Mouse (Mus musculus) heart, embryonic 11.5 days (tissue): ENCODE data around the gene Kcnv2. TPM values are rescaled to one million over a fixed set of nuclear protein-coding genes. Genes with fewer than 3 reads are reported as not detected.

Experiments used
- ATAC-seq: fragments of 200-750 bp; cut with Nextera tagmentation; replicated peaks from 2 replicates; pipeline ENCODE4 v1.8.0; 2017; ENCODE audit warnings: moderate library complexity; ENCODE audit not compliant: insufficient number of reproducible peaks, low FRiP score, low TSS enrichment
- H3K27ac ChIP-seq: fragments of 300-500 bp; sonication (generic); 2 replicates; pipeline ENCODE4 v1.5.1; 2014; ENCODE audit warnings: mild to moderate bottlenecking, low read depth, low read length
- H3K27me3 ChIP-seq: fragments of 300-500 bp; sonication (generic); 2 replicates; pipeline ENCODE4 v1.6.1; 2014; ENCODE audit warnings: mild to moderate bottlenecking, low read length, mixed read lengths; ENCODE audit not compliant: control insufficient read depth, insufficient read depth
- H3K36me3 ChIP-seq: fragments of 300-500 bp; sonication (generic); 2 replicates; pipeline ENCODE4 v1.6.1; 2014; ENCODE audit warnings: mild to moderate bottlenecking, low read length, moderate library complexity, mixed read lengths; ENCODE audit not compliant: control insufficient read depth, insufficient read depth
- H3K4me1 ChIP-seq: fragments of 300-500 bp; sonication (generic); 2 replicates; pipeline ENCODE4 v1.6.1; 2014; ENCODE audit warnings: low read length; ENCODE audit not compliant: control insufficient read depth, insufficient read depth
- H3K4me2 ChIP-seq: fragments of 300-500 bp; sonication (generic); 2 replicates; pipeline ENCODE4 v1.6.1; 2014; ENCODE audit warnings: mild to moderate bottlenecking, moderate library complexity
- H3K4me3 ChIP-seq: fragments of 300-500 bp; sonication (generic); 2 replicates; pipeline ENCODE4 v1.5.1; 2014; ENCODE audit warnings: low read depth, low read length
- H3K9ac ChIP-seq: fragments of 300-500 bp; sonication (generic); 2 replicates; pipeline ENCODE4 v1.6.1; 2014; ENCODE audit warnings: mild to moderate bottlenecking, low read depth, low read length, moderate library complexity
- H3K9me3 ChIP-seq: fragments of 300-500 bp; sonication (generic); replicated peaks from 2 replicates; pipeline ENCODE4 v1.6.1; 2016; ENCODE audit warnings: low read length; ENCODE audit not compliant: control insufficient read depth
- WGBS: fragments of 180-500 bp; shearing (Covaris S2); extraction: QIAGEN DNeasy Blood & Tissue Kit; methylation state at CpG from one replicate; pipeline ENCODE4 v1.1.7; 2014; ENCODE audit not compliant: insufficient replicate concordance; 5-methylcytosine and 5-hydroxymethylcytosine counted together
- polyA plus RNA-seq: library from polyadenylated mRNA; unstranded; fragments of >200 nt; fragmentation: Nextera tagmentation; extraction: Ambion mirVana; gene quantifications from 2 replicates; pipeline ENCODE4 v1.2.1, GENCODE M21; 2014

Gene Kcnv2
- polyA plus RNA-seq, 1 experiment from 2014 or later, result 0.27 TPM

- no peaks in the 10 kb centered on the region for H3K36me3 ChIP-seq
- no peak for ATAC-seq
- WGBS, result 73% methylated on average over 2 of the region's 2 CpGs
- no peak overlapping the region for H3K27ac ChIP-seq
- no peaks in the 10 kb centered on the region for H3K27me3 ChIP-seq
- H3K9ac ChIP-seq, result no peak overlapping the region
- no peak overlapping the region for H3K4me2 ChIP-seq
- H3K9me3 ChIP-seq, result no peaks in the 10 kb centered on the region
- H3K4me3 ChIP-seq, result no peak overlapping the region
- no peaks in the 10 kb centered on the region for H3K4me1 ChIP-seq
These were observed 47.8 kb downstream of the Kcnv2 start for GRCm38 (mm10) chr19:27370174-27370573.

GRCm38 (mm10) chr19:27370784-27371183, 48.4 kb downstream of the Kcnv2 start:
- no peak overlapping the region for H3K9ac ChIP-seq
- no peaks in the 10 kb centered on the region for H3K9me3 ChIP-seq
- no peak overlapping the region for H3K4me3 ChIP-seq
- no peaks in the 10 kb centered on the region for H3K36me3 ChIP-seq
- no peaks in the 10 kb centered on the region for H3K27me3 ChIP-seq
- ATAC-seq, result no peak
- H3K4me2 ChIP-seq, result no peak overlapping the region
- no peak overlapping the region for H3K27ac ChIP-seq
- H3K4me1 ChIP-seq, result no peaks in the 10 kb centered on the region
- 75% methylated on average over 2 of the region's 2 CpGs for WGBS

GRCm38 (mm10) chr19:27379712-27380401, 57.5 kb downstream of the Kcnv2 start:
- H3K4me2 ChIP-seq, result no peak overlapping the region
- H3K9me3 ChIP-seq, result no peaks in the 10 kb centered on the region
- no peak overlapping the region for H3K9ac ChIP-seq
- no peaks in the 10 kb centered on the region for H3K4me1 ChIP-seq
- no peak for ATAC-seq
- H3K27ac ChIP-seq, result no peak overlapping the region
- H3K4me3 ChIP-seq, result no peak overlapping the region
- H3K36me3 ChIP-seq, result 0 out of 2 replicates have a peak, but pooled peaks cover 1% of the 10 kb centered on the region
- H3K27me3 ChIP-seq, result no peaks in the 10 kb centered on the region
- 81% methylated on average over 2 of the region's 2 CpGs for WGBS

- 81% methylated on average over 1 of the region's 1 CpGs for WGBS
- H3K4me1 ChIP-seq, result no peaks in the 10 kb centered on the region
These were observed 59.7 kb downstream of the Kcnv2 start for GRCm38 (mm10) chr19:27382131-27382530.

GRCm38 (mm10) chr19:27383266-27383665, 60.9 kb downstream of the Kcnv2 start:
- Histone ChIP-seq H3K27me3 (no peaks in the 10 kb centered on the region), H3K27ac (no peak overlapping the region), H3K9ac (no peak overlapping the region), H3K4me2 (no peak overlapping the region), H3K36me3 (peaks cover 8% of the 10 kb centered on the region; the same call in 1 of the 2 replicates), H3K4me1 (no peaks in the 10 kb centered on the region), H3K9me3 (no peaks in the 10 kb centered on the region), H3K4me3 (no peak overlapping the region)
- no peak for ATAC-seq
- WGBS, result 85% methylated on average over 5 of the region's 5 CpGs

More at GRCm38 (mm10) chr19:27382131-27382530, 59.7 kb downstream of the Kcnv2 start:
- Histone ChIP-seq H3K9ac (no peak overlapping the region), H3K36me3 (peaks cover 6% of the 10 kb centered on the region; the same call in 1 of the 2 replicates), H3K27me3 (no peaks in the 10 kb centered on the region), H3K4me2 (no peak overlapping the region), H3K4me3 (no peak overlapping the region), H3K27ac (no peak overlapping the region), H3K9me3 (no peaks in the 10 kb centered on the region)
- no peak for ATAC-seq

- H3K27me3 ChIP-seq, result no peaks in the 10 kb centered on the region
- H3K4me1 ChIP-seq, result no peaks in the 10 kb centered on the region
- H3K36me3 ChIP-seq, result peaks cover 13% of the 10 kb centered on the region
- H3K27ac ChIP-seq, result no peak overlapping the region
- no peak overlapping the region for H3K9ac ChIP-seq
- no peak for ATAC-seq
- H3K4me3 ChIP-seq, result no peak overlapping the region
- no peaks in the 10 kb centered on the region for H3K9me3 ChIP-seq
- no peak overlapping the region for H3K4me2 ChIP-seq
These were observed 62.9 kb downstream of the Kcnv2 start for GRCm38 (mm10) chr19:27385304-27385703.

Other genes with a start within 250 kb of the Kcnv2 start
- 16.8 and 17.2 TPM in 2 replicates for gene Vldlr, start 106.1 kb upstream of the Kcnv2 start, polyA plus RNA-seq
- gene Pum3, start 107.2 kb downstream of the Kcnv2 start, polyA plus RNA-seq, result 65.1 and 66.5 TPM in 2 replicates